Mouse (Mus musculus): ENCODE measurements around the gene Mrpl24. TPM values are rescaled to one million over a fixed set of nuclear protein-coding genes. Genes with fewer than 3 reads are reported as not detected.
"Not testable (repeated sequence)": the region's sequence is repeated elsewhere in the genome, so short reads cannot be mapped to it uniquely, and the experiment has no call there.

The Mrpl24 gene
- 70.5 and 70.9 TPM in 2 replicates for polyA plus RNA-seq (2015; fragmentation: Nextera tagmentation; extraction: Ambion mirVana)

- Histone ChIP-seq H3K4me3 (peak within 1 kb of the TSS; percentile 76), H3K27ac (peak within 1 kb of the TSS; percentile 86), H3K27me3 (no peaks in the 10 kb centered on the region), H3K4me1 (peaks cover 15% of the 10 kb centered on the region), H3K36me3 (peaks cover 58% of the 10 kb centered on the region), H3K4me2 (peak within 1 kb of the TSS; percentile 79), H3K9ac (peak within 1 kb of the TSS; percentile 71), H3K9me3 (no peaks in the 10 kb centered on the region)
- ATAC-seq (ENCODE audit: borderline replicate concordance, extremely low read depth, low FRiP score, low TSS enrichment) = peak; percentile 87
- WGBS = under 1% methylated on average over 30 of the region's 30 CpGs
Observed at GRCm38 (mm10) chr3:87919336-87920108, at the start of gene Mrpl24. Gene Mrpl24 (plus strand): TSS chr3:87919506.

GRCm38 (mm10) chr3:87877730-87878129 is 41.6 kb upstream of the Mrpl24 start:
- H3K9ac ChIP-seq = no peak overlapping the region
- H3K36me3 ChIP-seq = peaks cover 31% of the 10 kb centered on the region
- no peak for ATAC-seq (ENCODE audit: borderline replicate concordance, extremely low read depth, low FRiP score, low TSS enrichment)
- no peaks in the 10 kb centered on the region for H3K4me1 ChIP-seq
- no peak overlapping the region for H3K27ac ChIP-seq
- 81% methylated on average over 4 of the region's 4 CpGs for WGBS
- no peak overlapping the region for H3K4me2 ChIP-seq
- H3K4me3 ChIP-seq = no peak overlapping the region
- H3K27me3 ChIP-seq = no peaks in the 10 kb centered on the region
- H3K9me3 ChIP-seq = no peaks in the 10 kb centered on the region

DNA sequence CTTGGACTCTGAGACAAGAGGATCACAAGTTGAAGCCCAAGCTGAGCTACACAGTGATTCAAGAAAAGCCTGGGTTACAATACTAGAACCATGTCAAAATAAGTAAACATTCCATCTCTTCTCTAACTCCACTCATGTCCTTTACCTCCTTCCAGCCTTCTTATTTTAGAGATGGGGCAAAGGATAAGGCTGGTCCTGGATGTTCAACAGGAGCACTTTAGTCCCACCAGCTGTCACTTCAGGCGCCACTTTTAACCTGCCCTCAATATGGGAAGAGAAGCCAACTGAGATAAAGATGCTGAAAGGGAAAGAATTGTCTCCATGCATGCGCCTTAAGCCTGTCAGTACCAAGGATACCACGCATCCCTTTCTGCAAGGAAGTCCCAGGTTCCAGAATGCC is 35.0 kb upstream of the Mrpl24 start:
- H3K4me3 ChIP-seq = peak overlapping the region; percentile 97
- 0 out of 2 replicates have a peak, but pooled peaks cover 2% of the 10 kb centered on the region for H3K9me3 ChIP-seq
- peak overlapping the region; percentile 81 for H3K27ac ChIP-seq
- peak overlapping the region; percentile 87 for H3K4me2 ChIP-seq
- peaks cover 16% of the 10 kb centered on the region for H3K4me1 ChIP-seq
- peaks cover 15% of the 10 kb centered on the region for H3K36me3 ChIP-seq
- peak overlapping the region; percentile 96 for H3K9ac ChIP-seq
- no peak for ATAC-seq (ENCODE audit: borderline replicate concordance, extremely low read depth, low FRiP score, low TSS enrichment)
- 0% methylated on average over 3 of the region's 3 CpGs for WGBS
- no peaks in the 10 kb centered on the region for H3K27me3 ChIP-seq

- Histone ChIP-seq H3K4me1 (peaks cover 16% of the 10 kb centered on the region), H3K9me3 (0 out of 2 replicates have a peak, but pooled peaks cover 2% of the 10 kb centered on the region), H3K9ac (peak overlapping the region; percentile 96), H3K36me3 (peaks cover 14% of the 10 kb centered on the region), H3K4me3 (peak overlapping the region; percentile 97), H3K27me3 (no peaks in the 10 kb centered on the region), H3K4me2 (peak overlapping the region; percentile 87), H3K27ac (peak overlapping the region; percentile 81)
- peak; percentile 19; the same call in 1 of the 2 replicates for ATAC-seq (ENCODE audit: borderline replicate concordance, extremely low read depth, low FRiP score, low TSS enrichment)
- under 1% methylated on average over 26 of the region's 28 CpGs for WGBS
Observed at GRCm38 (mm10) chr3:87884708-87885251, 34.5 kb upstream of the Mrpl24 start.

- peak; percentile 97 for ATAC-seq (ENCODE audit: borderline replicate concordance, extremely low read depth, low FRiP score, low TSS enrichment)
- H3K4me3 ChIP-seq = peak within 1 kb of the TSS; percentile 97
- WGBS = under 1% methylated on average over 33 of the region's 33 CpGs
- peak within 1 kb of the TSS; percentile 81 for H3K27ac ChIP-seq
- H3K27me3 ChIP-seq = no peaks in the 10 kb centered on the region
- H3K4me1 ChIP-seq = peaks cover 16% of the 10 kb centered on the region
- H3K4me2 ChIP-seq = peak within 1 kb of the TSS; percentile 87
- peak within 1 kb of the TSS; percentile 96 for H3K9ac ChIP-seq
- 0 out of 2 replicates have a peak, but pooled peaks cover 2% of the 10 kb centered on the region for H3K9me3 ChIP-seq
- H3K36me3 ChIP-seq = peaks cover 8% of the 10 kb centered on the region
Observed at GRCm38 (mm10) chr3:87885281-87886003, 33.9 kb upstream of the Mrpl24 start, which contains the start of gene Prcc. Gene Prcc (minus strand): TSS chr3:87885608.

DNA sequence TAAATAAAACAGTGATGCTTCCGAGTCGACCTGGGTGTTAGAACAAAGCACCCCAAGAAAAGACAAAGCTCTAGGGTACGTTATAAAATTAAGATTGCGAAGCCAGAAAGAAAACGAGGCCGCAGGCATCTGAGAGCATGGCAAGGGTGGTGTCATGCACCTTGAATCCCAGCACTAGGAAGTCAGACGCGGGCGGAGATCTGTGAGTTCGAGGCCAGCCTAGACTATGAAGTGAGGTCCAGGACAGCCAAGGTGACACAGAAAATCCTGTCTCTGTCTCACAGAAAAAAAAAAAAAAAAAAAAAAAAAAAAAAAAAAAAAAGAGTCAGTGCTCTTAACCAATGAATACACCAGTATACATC is 33.3 kb upstream of the Mrpl24 start:
- 9% methylated on average over 10 of the region's 10 CpGs for WGBS
- H3K4me3 ChIP-seq = peak overlapping the region; percentile 97
- H3K27ac ChIP-seq = no peak overlapping the region
- H3K9ac ChIP-seq = peak overlapping the region; percentile 39; the same call in 1 of the 2 replicates
- H3K36me3 ChIP-seq = 0 out of 2 replicates have a peak, but pooled peaks cover 4% of the 10 kb centered on the region
- 0 out of 2 replicates have a peak, but pooled peaks cover 2% of the 10 kb centered on the region for H3K9me3 ChIP-seq
- ATAC-seq (ENCODE audit: borderline replicate concordance, extremely low read depth, low FRiP score, low TSS enrichment) = peak; percentile 16
- H3K4me2 ChIP-seq = peak overlapping the region; percentile 56
- no peaks in the 10 kb centered on the region for H3K27me3 ChIP-seq
- H3K4me1 ChIP-seq = peaks cover 16% of the 10 kb centered on the region

DNA sequence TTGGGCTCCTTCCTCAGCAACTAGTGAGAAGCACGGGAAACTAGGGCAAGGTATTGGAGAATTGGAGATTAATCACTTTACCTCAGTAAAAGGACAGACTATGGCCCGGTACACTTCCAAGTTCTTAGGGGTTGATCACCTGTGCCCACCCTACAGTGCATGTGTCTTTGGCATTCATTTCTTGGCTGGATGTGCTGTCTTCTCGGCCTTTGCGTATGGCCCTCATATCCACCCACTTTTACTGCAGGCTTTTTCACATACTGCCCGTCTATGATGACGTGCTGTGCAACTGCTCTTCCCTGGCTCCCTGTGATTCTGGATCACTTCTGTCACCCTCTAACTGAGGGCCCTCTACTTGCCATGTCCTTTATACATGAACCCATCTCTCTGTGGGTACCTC is 32.9 kb upstream of the Mrpl24 start:
- Histone ChIP-seq H3K9me3 (0 out of 2 replicates have a peak, but pooled peaks cover 2% of the 10 kb centered on the region), H3K27ac (no peak overlapping the region), H3K9ac (no peak overlapping the region), H3K27me3 (no peaks in the 10 kb centered on the region), H3K36me3 (0 out of 2 replicates have a peak, but pooled peaks cover under 1% of the 10 kb centered on the region), H3K4me2 (peak overlapping the region; percentile 56), H3K4me3 (peak overlapping the region; percentile 97; the same call in 1 of the 2 replicates), H3K4me1 (peaks cover 16% of the 10 kb centered on the region)
- WGBS = 81% methylated on average over 6 of the region's 6 CpGs
- ATAC-seq (ENCODE audit: borderline replicate concordance, extremely low read depth, low FRiP score, low TSS enrichment) = no peak

DNA sequence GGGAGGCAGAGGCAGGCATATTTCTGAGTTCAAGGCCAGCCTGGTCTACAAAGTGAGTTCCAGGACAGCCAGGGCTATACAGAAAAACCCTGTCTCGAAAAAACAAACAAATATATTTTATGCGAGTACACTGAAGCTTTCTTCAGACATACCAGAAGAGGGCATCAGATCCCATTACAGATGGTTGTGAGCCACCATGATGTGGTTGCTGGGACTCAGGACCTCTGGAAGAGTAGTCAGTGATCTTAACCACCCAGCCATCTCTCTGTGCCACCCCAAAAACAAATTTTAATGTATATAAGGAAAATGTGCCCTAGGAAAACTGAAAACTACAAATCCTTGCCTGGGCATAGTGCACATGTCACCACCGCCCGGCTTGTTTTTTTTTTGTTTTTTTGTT is 31.9 kb upstream of the Mrpl24 start:
- H3K36me3 ChIP-seq; H3K27ac ChIP-seq; H3K9ac ChIP-seq; H3K27me3 ChIP-seq; H3K4me2 ChIP-seq; ATAC-seq (ENCODE audit: borderline replicate concordance, extremely low read depth, low FRiP score, low TSS enrichment); H3K9me3 ChIP-seq; H3K4me3 ChIP-seq: not testable (repeated sequence)
- 81% methylated on average over 4 of the region's 4 CpGs for WGBS
- H3K4me1 ChIP-seq = peaks cover 16% of the 10 kb centered on the region

DNA sequence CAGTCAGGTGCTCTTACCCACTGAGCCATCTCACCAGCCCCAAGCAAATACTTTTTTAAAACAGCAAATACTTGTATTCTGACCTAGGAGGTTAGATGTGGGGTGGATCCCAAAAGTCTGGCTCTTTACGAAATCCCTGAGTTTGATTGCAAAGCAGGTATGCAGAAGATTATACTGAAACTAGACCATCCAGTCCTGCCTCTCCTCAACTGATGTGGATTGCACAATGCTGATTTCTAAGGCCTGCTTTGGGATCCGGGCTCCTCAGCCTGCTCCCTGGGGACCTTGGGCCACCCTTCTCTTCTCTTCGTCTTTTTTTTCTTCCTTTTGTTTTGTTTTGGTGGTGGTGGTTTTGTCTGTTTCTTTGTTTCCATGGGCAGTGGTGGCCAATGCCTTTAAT is 27.8 kb upstream of the Mrpl24 start:
- Histone ChIP-seq H3K9ac (no peak overlapping the region), H3K4me3 (no peak overlapping the region), H3K4me1 (no peaks in the 10 kb centered on the region), H3K27ac (no peak overlapping the region), H3K36me3 (no peaks in the 10 kb centered on the region), H3K27me3 (no peaks in the 10 kb centered on the region), H3K4me2 (no peak overlapping the region), H3K9me3 (0 out of 2 replicates have a peak, but pooled peaks cover 2% of the 10 kb centered on the region)
- 60% methylated on average over 3 of the region's 3 CpGs for WGBS
- no peak for ATAC-seq (ENCODE audit: borderline replicate concordance, extremely low read depth, low FRiP score, low TSS enrichment)

GRCm38 (mm10) chr3:87893367-87893905 is 25.9 kb upstream of the Mrpl24 start:
- 70% methylated on average over 3 of the region's 3 CpGs for WGBS
- H3K27ac ChIP-seq = no peak overlapping the region
- H3K4me2 ChIP-seq = no peak overlapping the region
- no peak overlapping the region for H3K9ac ChIP-seq
- no peaks in the 10 kb centered on the region for H3K36me3 ChIP-seq
- no peaks in the 10 kb centered on the region for H3K4me1 ChIP-seq
- no peak for ATAC-seq (ENCODE audit: borderline replicate concordance, extremely low read depth, low FRiP score, low TSS enrichment)
- H3K9me3 ChIP-seq = no peaks in the 10 kb centered on the region
- no peak overlapping the region for H3K4me3 ChIP-seq
- no peaks in the 10 kb centered on the region for H3K27me3 ChIP-seq

DNA sequence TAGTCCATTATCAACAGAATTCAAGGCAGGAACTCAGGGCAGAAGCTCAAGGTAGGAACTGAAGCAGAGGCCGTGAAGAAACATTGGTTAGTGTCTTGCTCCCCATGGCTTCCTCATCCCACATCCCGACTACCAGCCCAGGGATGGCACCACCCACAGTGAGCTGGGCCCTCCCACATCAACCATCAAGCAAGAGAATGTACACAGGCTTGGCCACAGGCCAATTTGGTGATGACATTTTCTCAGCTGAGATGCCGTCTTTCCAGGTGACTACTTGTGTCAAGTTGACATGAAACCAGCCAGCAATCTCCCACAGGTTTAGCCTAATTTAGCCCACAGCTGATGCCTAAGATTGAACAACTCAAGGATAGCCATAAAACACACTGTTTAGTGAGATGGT is 20.0 kb upstream of the Mrpl24 start:
- no peaks in the 10 kb centered on the region for H3K9me3 ChIP-seq
- H3K36me3 ChIP-seq = no peaks in the 10 kb centered on the region
- H3K9ac ChIP-seq = no peak overlapping the region
- WGBS = 47% methylated on average over 3 of the region's 3 CpGs
- no peaks in the 10 kb centered on the region for H3K4me1 ChIP-seq
- no peak for ATAC-seq (ENCODE audit: borderline replicate concordance, extremely low read depth, low FRiP score, low TSS enrichment)
- H3K27me3 ChIP-seq = no peaks in the 10 kb centered on the region
- H3K27ac ChIP-seq = no peak overlapping the region
- no peak overlapping the region for H3K4me2 ChIP-seq
- no peak overlapping the region for H3K4me3 ChIP-seq
